In genomic region chr13:113378980-113379410, GRCm38 (mm10) we compare ENCODE assay signal across 10 mouse cellular contexts.
A peak's percentile ranks its signal among the peaks of the same experiment; 100 is the strongest.
DNase-seq lines count a peak whose midpoint lies in the region; ATAC-seq and TF ChIP-seq lines count a peak whose summit lies in the region.
"Had no signal": no experiment of that assay in that cellular context is flagged by ENCODE, and none has a peak within 500 bp of the region (broad histone marks: within the 10 kb centered on the region; RNA-seq: fewer than 3 reads in every experiment).

No protein-coding gene starts in this region.

- no peak overlapping the region for H3K9ac ChIP-seq in kidney, postnatal 0 days (ENCODE audit: low read depth, low read length)
- no peak overlapping the region for H3K9ac ChIP-seq in CH12.LX (ENCODE audit: insufficient read depth, low read depth)
- H3K9ac ChIP-seq in hindbrain, embryonic 14.5 days = no peak overlapping the region
- H3K9ac ChIP-seq in forebrain, embryonic 13.5 days = no peak overlapping the region
- H3K9ac ChIP-seq: liver, embryonic 14.5 days had no signal

- H3K27me3 ChIP-seq in kidney, postnatal 0 days (ENCODE audit: insufficient read depth, low read length) = no peaks in the 10 kb centered on the region
- H3K27me3 ChIP-seq in CH12.LX (replicated peaks) = no peaks in the 10 kb centered on the region
- H3K27me3 ChIP-seq in hindbrain, embryonic 14.5 days (ENCODE audit: control insufficient read depth, insufficient read depth, low read length) = no peaks in the 10 kb centered on the region
- no peaks in the 10 kb centered on the region for H3K27me3 ChIP-seq in forebrain, embryonic 13.5 days

- no peak for TF ChIP-seq CTCF in kidney, postnatal 0 days (IDR thresholded peaks at IDR 0.05; ENCODE audit: low read depth)
- TF ChIP-seq CTCF in CH12.LX (conservative IDR thresholded peaks at IDR 0.05 in 1 of 2, IDR thresholded peaks at IDR 0.05 in 1 of 2; ENCODE audit: low read depth in 2 of 2, low read length in 2 of 2) = no peak

- no peaks in the 10 kb centered on the region for H3K9me3 ChIP-seq in kidney, postnatal 0 days (replicated peaks; ENCODE audit: low read length)
- H3K9me3 ChIP-seq in CH12.LX (replicated peaks; ENCODE audit: low read length) = peaks cover under 1% of the 10 kb centered on the region
- H3K9me3 ChIP-seq in hindbrain, embryonic 14.5 days (ENCODE audit: control insufficient read depth, low read length) = no peaks in the 10 kb centered on the region
- H3K9me3 ChIP-seq in forebrain, embryonic 13.5 days (replicated peaks) = no peaks in the 10 kb centered on the region

- H3K4me1 ChIP-seq in kidney, postnatal 0 days (replicated peaks; ENCODE audit: insufficient read depth, low read length) = no peaks in the 10 kb centered on the region
- H3K4me1 ChIP-seq in CH12.LX (ENCODE audit: control insufficient read depth in 1 of 2, insufficient read depth in 2 of 2) = peaks cover 11 to 47% of the 10 kb centered on the region in 2 experiments
- 0 out of 2 replicates have a peak, but pooled peaks cover 5% of the 10 kb centered on the region for H3K4me1 ChIP-seq in hindbrain, embryonic 14.5 days (replicated peaks; ENCODE audit: control insufficient read depth, insufficient read depth, low read length)
- no peaks in the 10 kb centered on the region for H3K4me1 ChIP-seq in forebrain, embryonic 13.5 days

- ATAC-seq in kidney, postnatal 0 days (replicated peaks; ENCODE audit: low FRiP score, low read depth) = peak; percentile 61; the same call in 1 of the 2 replicates
- ATAC-seq in megakaryocyte, adult 5-6 weeks (ENCODE audit: poor library complexity, severe bottlenecking) = peak; percentile 70
- no peak for ATAC-seq in hindbrain, embryonic 14.5 days (ENCODE audit: low FRiP score)
- no peak for ATAC-seq in forebrain, embryonic 13.5 days

- 45% methylated on average over 8 of the region's 8 CpGs for WGBS in kidney, postnatal 0 days
- WGBS in hindbrain, embryonic 14.5 days = 73% methylated on average over 8 of the region's 8 CpGs
- WGBS in forebrain, embryonic 13.5 days = 88% methylated on average over 8 of the region's 8 CpGs

- no peak for TF ChIP-seq POLR2A in CH12.LX (IDR thresholded peaks at IDR 0.05; ENCODE audit: low read depth, low read length)

- intact Hi-C loops in gastrocnemius, postnatal 36 days (cut with DNase I) = no loop called here

- H3K4me2 ChIP-seq in kidney, postnatal 0 days (ENCODE audit: low read length) = no peak overlapping the region
- H3K4me2 ChIP-seq in CH12.LX (ENCODE audit: insufficient read depth, low read depth, poor library complexity, severe bottlenecking) = no peak overlapping the region
- no peak overlapping the region for H3K4me2 ChIP-seq in hindbrain, embryonic 14.5 days (replicated peaks)
- no peak overlapping the region for H3K4me2 ChIP-seq in forebrain, embryonic 13.5 days

- peak; percentile 90 for TF ChIP-seq EP300 in CH12.LX (IDR thresholded peaks at IDR 0.05; ENCODE audit: low read length)

- no peak overlapping the region for H3K4me3 ChIP-seq in kidney, postnatal 0 days (replicated peaks; ENCODE audit: low read depth, low read length)
- no peak overlapping the region for H3K4me3 ChIP-seq in CH12.LX (replicated peaks in 1 of 3; ENCODE audit: low read depth in 2 of 3, low read length in 2 of 3, poor library complexity in 1 of 3)
- no peak overlapping the region for H3K4me3 ChIP-seq in hindbrain, embryonic 14.5 days (replicated peaks; ENCODE audit: low read length)
- H3K4me3 ChIP-seq in forebrain, embryonic 13.5 days = no peak overlapping the region

- H3K36me3 ChIP-seq in kidney, postnatal 0 days (ENCODE audit: insufficient read depth, low read length) = no peaks in the 10 kb centered on the region
- H3K36me3 ChIP-seq in CH12.LX (replicated peaks in 1 of 2; ENCODE audit: control insufficient read depth in 1 of 2, insufficient read depth in 1 of 2, low read length in 1 of 2) = no peaks in the 10 kb centered on the region
- no peaks in the 10 kb centered on the region for H3K36me3 ChIP-seq in hindbrain, embryonic 14.5 days (replicated peaks; ENCODE audit: control insufficient read depth, insufficient read depth)
- no peaks in the 10 kb centered on the region for H3K36me3 ChIP-seq in forebrain, embryonic 13.5 days (ENCODE audit: poor library complexity, severe bottlenecking)

- DNase-seq in kidney, postnatal 0 days (ENCODE audit: low spot score) = peak; percentile 59
- DNase-seq in kidney, postnatal 10 days = no peak
- DNase-seq in CH12.LX (ENCODE audit: extremely low read depth) = peak; percentile 80
- peak; percentile 17 for DNase-seq in cerebellum, adult 9-10 months
- no peak for DNase-seq in gastrocnemius, postnatal 36 days
- no peak for DNase-seq in hindbrain, embryonic 14.5 days (ENCODE audit: low spot score)
- DNase-seq: kidney, adult 8-10 months had no signal

- in situ Hi-C loops in CH12.LX (cut with MboI; ENCODE audit: low pct_ligation_motif_present, low pct_unique_long_range_greater_than_20kb, low sequenced_read_pairs) = no loop called here

- no peaks in the 10 kb centered on the region for H3K79me2 ChIP-seq in CH12.LX (replicated peaks; ENCODE audit: control insufficient read depth, extremely low read depth, insufficient read depth, poor library complexity, severe bottlenecking)

- dilution Hi-C loops in CH12.LX (cut with MboI; ENCODE audit: extremely low pct_ligation_motif_present, extremely low pct_unique_long_range_greater_than_20kb, low sequenced_read_pairs) = no loop called here

- no peak; the same call in 1 of the 2 replicates for TF ChIP-seq RAD21 in CH12.LX (IDR thresholded peaks at IDR 0.05; ENCODE audit: low read depth, low read length)

- no peak overlapping the region for H3K27ac ChIP-seq in kidney, postnatal 0 days
- no peak overlapping the region for H3K27ac ChIP-seq in CH12.LX (ENCODE audit: insufficient read depth, low read depth)
- no peak overlapping the region for H3K27ac ChIP-seq in hindbrain, embryonic 14.5 days
- no peak overlapping the region for H3K27ac ChIP-seq in forebrain, embryonic 13.5 days
- H3K27ac ChIP-seq: liver, embryonic 14.5 days had no signal

TF ChIP-seq in CH12.LX, 34 proteins besides CTCF, POLR2A, EP300 and RAD21:
- TF ChIP-seq ZKSCAN1 (IDR thresholded peaks at IDR 0.05; ENCODE audit: borderline replicate concordance, low read depth, low read length) (no peak), PAX5 (IDR thresholded peaks at IDR 0.05; ENCODE audit: low read length) (no peak), JUND (conservative IDR thresholded peaks at IDR 0.05; ENCODE audit: low read depth, low read length) (peak; percentile 32; the same call in 1 of the 2 replicates), POLR2AphosphoS2 (IDR thresholded peaks at IDR 0.05; ENCODE audit: low read depth, low read length) (no peak), IRF4 (IDR thresholded peaks at IDR 0.05; ENCODE audit: low read depth, low read length) (peak; percentile 85), CHD2 (IDR thresholded peaks at IDR 0.05; ENCODE audit: low read length) (peak; percentile 46; the same call in 1 of the 2 replicates), E2F4 (IDR thresholded peaks at IDR 0.05; ENCODE audit: insufficient replicate concordance, low read depth, low read length) (no peak), USF2 (conservative IDR thresholded peaks at IDR 0.05; ENCODE audit: low read depth, low read length) (peak; percentile 6; the same call in 1 of the 2 replicates), MAFK (IDR thresholded peaks at IDR 0.05; ENCODE audit: insufficient replicate concordance, low read length) (0 out of 2 replicates have a peak, but pooled peaks have one; percentile 47), RCOR1 (conservative IDR thresholded peaks at IDR 0.05; ENCODE audit: low read depth, low read length) (peak; percentile 79; the same call in 1 of the 2 replicates), USF1 (IDR thresholded peaks at IDR 0.05; ENCODE audit: low read depth, low read length) (peak; percentile 19; the same call in 1 of the 2 replicates), GABPA (IDR thresholded peaks at IDR 0.05; ENCODE audit: insufficient replicate concordance, low read depth, low read length) (no peak), ZMIZ1 (IDR thresholded peaks at IDR 0.05; ENCODE audit: low read depth, low read length) (no peak), CHD1 (IDR thresholded peaks at IDR 0.05; ENCODE audit: low read depth, low read length) (no peak), ETS1 (conservative IDR thresholded peaks at IDR 0.05; ENCODE audit: low read depth, low read length) (peak; percentile 74), NELFE (IDR thresholded peaks at IDR 0.05; ENCODE audit: low read depth, low read length) (no peak), MXI1 (IDR thresholded peaks at IDR 0.05; ENCODE audit: low read depth, low read length) (no peak), HCFC1 (IDR thresholded peaks at IDR 0.05; ENCODE audit: low read depth, low read length) (no peak), BHLHE40 (IDR thresholded peaks at IDR 0.05; ENCODE audit: low read depth, low read length) (peak; percentile 98), ZC3H11A (IDR thresholded peaks at IDR 0.05; ENCODE audit: low read depth, low read length) (no peak), MYC (IDR thresholded peaks at IDR 0.05; ENCODE audit: low read depth, low read length) (no peak), SIN3A (IDR thresholded peaks at IDR 0.05; ENCODE audit: low read length) (peak; percentile 55), TCF12 (IDR thresholded peaks at IDR 0.05; ENCODE audit: low read depth, low read length) (peak; percentile 73; the same call in 1 of the 2 replicates), MAX (IDR thresholded peaks at IDR 0.05; ENCODE audit: low read length) (peak; percentile 67), NRF1 (IDR thresholded peaks at IDR 0.05; ENCODE audit: low read depth, low read length) (no peak), UBTF (IDR thresholded peaks at IDR 0.05; ENCODE audit: low read depth, low read length) (peak; percentile 66; the same call in 1 of the 2 replicates), TBP (conservative IDR thresholded peaks at IDR 0.05; ENCODE audit: low read depth, low read length) (peak; percentile 83; the same call in 1 of the 2 replicates), KAT2A (IDR thresholded peaks at IDR 0.05; ENCODE audit: insufficient replicate concordance, low read length) (no peak), SMC3 (IDR thresholded peaks at IDR 0.05; ENCODE audit: low read depth, low read length) (no peak), ZNF384 (IDR thresholded peaks at IDR 0.05; ENCODE audit: low read depth, low read length) (no peak), MAZ (IDR thresholded peaks at IDR 0.05; ENCODE audit: low read depth, low read length) (0 out of 2 replicates have a peak, but pooled peaks have one; percentile 65), MEF2A (IDR thresholded peaks at IDR 0.05; ENCODE audit: borderline replicate concordance, low read depth, low read length) (peak; percentile 45; the same call in 1 of the 2 replicates), JUN (IDR thresholded peaks at IDR 0.05; ENCODE audit: insufficient read depth, low read depth, low read length) (peak; percentile 36; the same call in 1 of the 2 replicates)

Comparison
In these comparisons a context has a peak if more than half of its experiments do, and no peak if none do; other contexts are left out.
1. DNase-seq: peak in kidney, postnatal 0 days (single experiment), CH12.LX (single experiment) and cerebellum, adult 9-10 months (single experiment); none in kidney, postnatal 10 days (single experiment), gastrocnemius, postnatal 36 days (0 of 2) and hindbrain, embryonic 14.5 days (single experiment).
2. ATAC-seq: peak in kidney, postnatal 0 days (single experiment) and megakaryocyte, adult 5-6 weeks (single experiment); none in hindbrain, embryonic 14.5 days (single experiment) and forebrain, embryonic 13.5 days (single experiment).